Mouse (Mus musculus) embryonic facial prominence, embryonic 13.5 days (tissue): ENCODE measurements at regions not wholly inside any gene's neighbourhood (a gene's known extent, or its start where the extent isn't known, plus 50 kb on each side); places are given as distances from the start of the nearest gene placed in this dataset.

Source experiments
- ATAC-seq: fragments of 200-750 bp; cut with Nextera tagmentation; 2 replicates; pipeline ENCODE4 v1.8.0; 2017; ENCODE audit warnings: low read depth; ENCODE audit not compliant: insufficient number of reproducible peaks, insufficient read depth, low FRiP score, low TSS enrichment
- H3K27ac ChIP-seq: fragments of 300-500 bp; sonication (generic); 2 replicates; pipeline ENCODE4 v1.5.1; 2015; ENCODE audit warnings: moderate library complexity, mild to moderate bottlenecking, inconsistent platforms
- H3K27me3 ChIP-seq: fragments of 300-500 bp; sonication (generic); 2 replicates; pipeline ENCODE4 v1.6.1; 2015; ENCODE audit warnings: mild to moderate bottlenecking, inconsistent platforms
- H3K36me3 ChIP-seq: fragments of 300-500 bp; sonication (generic); 2 replicates; pipeline ENCODE4 v1.6.1; 2015; ENCODE audit warnings: mild to moderate bottlenecking, inconsistent platforms
- H3K4me1 ChIP-seq: fragments of 300-500 bp; sonication (generic); 2 replicates; pipeline ENCODE4 v1.6.1; 2015; ENCODE audit warnings: inconsistent platforms
- H3K4me2 ChIP-seq: fragments of 300-500 bp; sonication (generic); 2 replicates; pipeline ENCODE4 v1.6.1; 2015; ENCODE audit warnings: moderate library complexity, mild to moderate bottlenecking, inconsistent platforms
- H3K4me3 ChIP-seq: fragments of 300-500 bp; sonication (generic); 2 replicates; pipeline ENCODE4 v1.5.1; 2015; ENCODE audit warnings: mild to moderate bottlenecking, inconsistent platforms
- H3K9ac ChIP-seq: fragments of 300-500 bp; sonication (generic); 2 replicates; pipeline ENCODE4 v1.6.1; 2015; ENCODE audit warnings: mild to moderate bottlenecking, inconsistent platforms
- H3K9me3 ChIP-seq: fragments of 300-500 bp; sonication (generic); 2 replicates; pipeline ENCODE4 v1.6.1; 2016; ENCODE audit warnings: inconsistent platforms
- WGBS: fragments of 180-500 bp; shearing (Covaris S2); methylation state at CpG from one replicate; pipeline ENCODE4 v1.1.7; 2015; ENCODE audit warnings: mixed read lengths; 5-methylcytosine and 5-hydroxymethylcytosine counted together

GRCm38 (mm10) chr11:65352516-65352915 lies 82.7 kb upstream of the Myocd start:
- H3K4me3 ChIP-seq = no peak overlapping the region
- no peak overlapping the region for H3K4me2 ChIP-seq
- no peak for ATAC-seq
- no peak overlapping the region for H3K9ac ChIP-seq
- WGBS = 15% methylated on average over 3 of the region's 3 CpGs
- peaks cover 10% of the 10 kb centered on the region; the same call in 1 of the 2 replicates for H3K4me1 ChIP-seq
- no peaks in the 10 kb centered on the region for H3K36me3 ChIP-seq
- peaks cover 17% of the 10 kb centered on the region for H3K27me3 ChIP-seq
- no peaks in the 10 kb centered on the region for H3K9me3 ChIP-seq
- H3K27ac ChIP-seq = no peak overlapping the region

GRCm38 (mm10) chr11:65349013-65349412 lies 79.2 kb upstream of the Myocd start:
- H3K27ac ChIP-seq = no peak overlapping the region
- no peaks in the 10 kb centered on the region for H3K36me3 ChIP-seq
- 38% methylated on average over 5 of the region's 5 CpGs for WGBS
- ATAC-seq = no peak
- H3K4me2 ChIP-seq = no peak overlapping the region
- no peak overlapping the region for H3K9ac ChIP-seq
- H3K4me1 ChIP-seq = peaks cover 10% of the 10 kb centered on the region; the same call in 1 of the 2 replicates
- no peak overlapping the region for H3K4me3 ChIP-seq
- H3K27me3 ChIP-seq = peaks cover 10% of the 10 kb centered on the region
- H3K9me3 ChIP-seq = no peaks in the 10 kb centered on the region

- Histone ChIP-seq H3K36me3 (no peaks in the 10 kb centered on the region), H3K9ac (no peak overlapping the region), H3K4me2 (no peak overlapping the region), H3K4me3 (no peak overlapping the region), H3K27ac (no peak overlapping the region), H3K9me3 (no peaks in the 10 kb centered on the region), H3K4me1 (no peaks in the 10 kb centered on the region), H3K27me3 (no peaks in the 10 kb centered on the region)
- ATAC-seq = no peak
- WGBS = 80% methylated on average over 8 of the region's 8 CpGs
Measured at GRCm38 (mm10) chr11:65341683-65342440, 72.1 kb upstream of the Myocd start.

DNA sequence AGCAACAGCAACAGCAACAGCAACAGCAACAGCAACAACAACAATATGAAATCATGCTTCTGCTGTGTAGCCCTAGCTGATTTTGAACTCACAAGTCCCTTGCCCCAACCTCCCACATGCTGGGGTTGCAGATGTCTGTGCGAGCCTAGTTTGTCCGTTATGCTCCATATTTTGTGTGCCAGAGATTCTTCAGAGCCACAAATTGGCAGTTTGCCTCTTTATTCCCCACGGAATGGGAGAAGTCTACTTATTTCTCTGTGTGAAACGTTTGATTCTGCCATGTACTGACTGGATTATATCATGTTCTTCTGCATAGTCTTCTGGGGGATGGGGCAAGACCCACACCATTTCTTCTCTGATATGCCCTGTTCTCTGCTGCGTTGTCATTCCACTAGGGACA lies 64.5 kb upstream of the Myocd start:
- no peaks in the 10 kb centered on the region for H3K27me3 ChIP-seq
- H3K4me3 ChIP-seq = no peak overlapping the region
- 52% methylated on average over 5 of the region's 5 CpGs for WGBS
- H3K27ac ChIP-seq = no peak overlapping the region
- no peaks in the 10 kb centered on the region for H3K9me3 ChIP-seq
- H3K4me1 ChIP-seq = no peaks in the 10 kb centered on the region
- no peak for ATAC-seq
- no peak overlapping the region for H3K4me2 ChIP-seq
- H3K9ac ChIP-seq = no peak overlapping the region
- no peaks in the 10 kb centered on the region for H3K36me3 ChIP-seq

DNA sequence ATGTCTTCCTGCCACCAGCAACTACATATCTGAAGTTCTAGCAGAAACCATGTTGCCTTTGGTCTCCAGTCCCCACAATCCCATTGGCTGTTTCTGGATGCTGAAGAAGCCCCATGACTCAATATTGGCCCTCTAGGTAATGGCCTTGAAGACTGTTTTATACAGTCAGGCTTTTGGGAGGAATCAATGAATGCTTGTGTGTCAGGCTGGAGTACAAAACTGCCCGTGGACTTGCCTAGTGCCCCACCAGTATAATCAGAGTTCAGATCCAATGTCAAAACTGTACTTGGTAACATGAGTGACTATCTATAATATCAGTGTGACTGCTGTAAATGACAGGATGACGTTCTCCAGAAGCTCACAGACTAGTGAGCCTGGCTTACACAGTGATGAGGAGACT lies 63.3 kb upstream of the Myocd start:
- H3K27ac ChIP-seq = no peak overlapping the region
- no peaks in the 10 kb centered on the region for H3K36me3 ChIP-seq
- ATAC-seq = no peak
- H3K4me2 ChIP-seq = no peak overlapping the region
- H3K4me1 ChIP-seq = peaks cover 6% of the 10 kb centered on the region; the same call in 1 of the 2 replicates
- H3K27me3 ChIP-seq = no peaks in the 10 kb centered on the region
- H3K4me3 ChIP-seq = no peak overlapping the region
- 70% methylated on average over 2 of the region's 2 CpGs for WGBS
- no peak overlapping the region for H3K9ac ChIP-seq
- no peaks in the 10 kb centered on the region for H3K9me3 ChIP-seq

- Histone ChIP-seq H3K4me1 (peaks cover 10% of the 10 kb centered on the region), H3K4me2 (no peak overlapping the region), H3K4me3 (no peak overlapping the region), H3K9me3 (no peaks in the 10 kb centered on the region), H3K9ac (no peak overlapping the region), H3K27me3 (0 out of 2 replicates have a peak, but pooled peaks cover 4% of the 10 kb centered on the region), H3K36me3 (no peaks in the 10 kb centered on the region), H3K27ac (no peak overlapping the region)
- WGBS = 44% methylated on average over 4 of the region's 4 CpGs
- no peak for ATAC-seq
Measured at GRCm38 (mm10) chr11:65322877-65323440, 53.2 kb upstream of the Myocd start.
